Mouse (Mus musculus) small intestine, adult 2 months (tissue): ENCODE results near the gene Gnaq.

Experiments
- CTCF ChIP-seq: fragments of 200-500 bp; IDR thresholded peaks from 2 replicates; pipeline ENCODE4 v1.5.1; 2012; ENCODE audit warnings: low read depth, mild to moderate bottlenecking, control low read depth, inconsistent platforms, low read length, moderate library complexity, mixed read lengths; ENCODE audit not compliant: insufficient replicate concordance, insufficient read length; ENCODE audit errors: extremely low read depth
- POLR2A ChIP-seq: fragments of 200-500 bp; IDR thresholded peaks from 2 replicates; pipeline ENCODE4 v1.6.1; 2012; ENCODE audit warnings: low read depth, mild to moderate bottlenecking, control low read depth, inconsistent platforms, low read length, moderate library complexity

GRCm38 (mm10) chr19:16141857-16142256 is 9.2 kb downstream of the Gnaq start:
- TF ChIP-seq POLR2A = no peak
- no peak for TF ChIP-seq CTCF
